ENCODE assay signal across 7 mouse cellular contexts in the genomic region with DNA sequence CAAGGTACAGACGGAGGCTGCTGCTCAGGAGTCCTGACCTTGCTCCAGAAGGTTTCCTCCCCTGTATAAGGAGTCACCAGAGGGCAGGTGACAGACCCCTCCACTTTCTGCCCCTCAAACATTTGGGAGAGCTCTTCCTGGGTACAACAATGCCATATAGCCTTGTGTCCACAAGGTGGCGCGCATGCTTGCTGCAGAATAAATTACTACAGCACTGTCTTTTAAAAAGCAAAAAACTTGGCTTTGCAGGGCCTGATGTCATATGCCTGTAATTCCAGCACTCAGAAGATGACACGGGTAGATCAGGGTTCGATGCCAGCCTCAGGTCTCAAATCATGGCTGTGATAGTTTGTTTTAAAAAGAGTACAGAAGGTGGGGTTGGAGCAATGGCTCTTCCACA. TPM values are rescaled to one million over a fixed set of nuclear protein-coding genes. Genes with fewer than 3 reads are reported as not detected.
A peak's percentile ranks its signal among the peaks of the same experiment; 100 is the strongest.
DNase-seq lines count a peak whose midpoint lies in the region; TF ChIP-seq lines count a peak whose summit lies in the region.

No protein-coding gene starts in this region.

- no peak for TF ChIP-seq POLR2A in bone marrow macrophage, adult 2 months (IDR thresholded peaks at IDR 0.05; ENCODE audit: borderline replicate concordance, low read depth, low read length)

- peak; percentile 86 for DNase-seq in 3T3-L1 (ENCODE audit: low read depth, low spot score)
- DNase-seq in frontal cortex, postnatal 25 days (ENCODE audit: low spot score in 2 of 2): peak; percentile 63 to 77
- peak; percentile 60 to 89 for DNase-seq in layer of hippocampus, adult 18-20 months (ENCODE audit: low spot score in 2 of 2)
- DNase-seq in lung, postnatal 36 days: peak; percentile 87
- peak; percentile 65 to 86 for DNase-seq in spleen, postnatal 10 days (ENCODE audit: low spot score in 2 of 2)

- H3K4me3 ChIP-seq in C2C12 (ENCODE audit: insufficient read depth, poor library complexity, severe bottlenecking): no peak overlapping the region
- H3K4me3 ChIP-seq in bone marrow macrophage, adult 2 months (ENCODE audit: insufficient read depth, low read length): no peak overlapping the region

- peak; percentile 58 for TF ChIP-seq CTCF in C2C12 (IDR thresholded peaks at IDR 0.05; ENCODE audit: control insufficient read depth, insufficient read depth, insufficient read length)
- TF ChIP-seq CTCF in bone marrow macrophage, adult 2 months (IDR thresholded peaks at IDR 0.05; ENCODE audit: low read depth, low read length): peak; percentile 77

- no peaks in the 10 kb centered on the region for H3K27me3 ChIP-seq in C2C12 (ENCODE audit: control insufficient read depth, insufficient read depth, insufficient read length)

- no peaks in the 10 kb centered on the region for H3K79me3 ChIP-seq in C2C12 (ENCODE audit: low read depth)

- peaks cover 10% of the 10 kb centered on the region for H3K4me1 ChIP-seq in bone marrow macrophage, adult 2 months (ENCODE audit: control insufficient read depth, insufficient read depth, low read length)

- H3K36me3 ChIP-seq in C2C12 (ENCODE audit: control insufficient read depth, insufficient read depth): no peaks in the 10 kb centered on the region

- no peak overlapping the region for H3ac ChIP-seq in C2C12 (ENCODE audit: control insufficient read depth, insufficient read length, low read depth)

- no peaks in the 10 kb centered on the region for H3K79me2 ChIP-seq in C2C12 (ENCODE audit: control insufficient read depth, insufficient read depth)

- H3K27ac ChIP-seq in bone marrow macrophage, adult 2 months (ENCODE audit: insufficient read depth, low read depth, low read length): no peak overlapping the region

TF ChIP-seq in C2C12, 6 proteins besides CTCF, POLR2A, EP300 and RAD21:
- TF ChIP-seq MAX (IDR thresholded peaks at IDR 0.05) (no peak), MYOD1 (IDR thresholded peaks at IDR 0.05; ENCODE audit: control insufficient read depth, insufficient read length, low read depth) (no peak), FOSL1 (IDR thresholded peaks at IDR 0.05; ENCODE audit: insufficient read depth, low read length, poor library complexity, severe bottlenecking) (no peak), CEBPB (IDR thresholded peaks at IDR 0.05; ENCODE audit: low read depth) (no peak), USF1 (IDR thresholded peaks at IDR 0.05; ENCODE audit: low read depth) (no peak)
TF ChIP-seq in C2C12: peak in this region for 0.

RNA-seq across cellular contexts. Expression of gene Tldc1, which starts 4.5 kb away (rescaled TPM):
- polyA plus RNA-seq in C2C12 (2012; fragmentation: generic; extraction: Trizol): 6.6 TPM
- polyA plus RNA-seq in bone marrow macrophage, adult 2 months (2012; ENCODE audit: insufficient read depth, insufficient read length, missing spikeins): 5.4 and 6.5 TPM in 2 replicates
- total RNA-seq in layer of hippocampus, adult 18-20 months (2021): 10 to 100 TPM; 13.8 to 15.1 TPM

RNA-seq across cellular contexts. Expression of gene Cotl1, which starts 57.6 kb away (rescaled TPM):
- polyA plus RNA-seq in C2C12 (2012; fragmentation: generic; extraction: Trizol): 453 TPM
- 472 and 492 TPM in 2 replicates for polyA plus RNA-seq in bone marrow macrophage, adult 2 months (2012; ENCODE audit: insufficient read depth, insufficient read length, missing spikeins)
- total RNA-seq in layer of hippocampus, adult 18-20 months (2021): 100 to 1,000 TPM; 151 to 155 TPM
